Mouse (Mus musculus) neural tube, embryonic 14.5 days (tissue): ENCODE measurements around the gene Tmx1. TPM values are rescaled to one million over a fixed set of nuclear protein-coding genes. Genes with fewer than 3 reads are reported as not detected.

ENCODE experiments used
- ATAC-seq: fragments of 200-750 bp; cut with Nextera tagmentation; 2 replicates; pipeline ENCODE4 v1.8.0; 2017; ENCODE audit warnings: low read depth, mild to moderate bottlenecking, moderate TSS enrichment, moderate library complexity
- H3K27ac ChIP-seq: fragments of 300-500 bp; sonication (generic); 2 replicates; pipeline ENCODE4 v1.5.1; 2014; ENCODE audit warnings: low read depth, mild to moderate bottlenecking, control low read depth, low read length, moderate library complexity, mixed read lengths
- H3K27me3 ChIP-seq: fragments of 300-500 bp; sonication (generic); 2 replicates; pipeline ENCODE4 v1.6.1; 2014; ENCODE audit warnings: low read length; ENCODE audit not compliant: control insufficient read depth, insufficient read depth
- H3K36me3 ChIP-seq: fragments of 300-500 bp; sonication (generic); 2 replicates; pipeline ENCODE4 v1.6.1; 2014; ENCODE audit warnings: low read length, mixed read lengths; ENCODE audit not compliant: control insufficient read depth, insufficient read depth
- H3K4me1 ChIP-seq: fragments of 300-500 bp; sonication (generic); 2 replicates; pipeline ENCODE4 v1.6.1; 2014; ENCODE audit warnings: low read length; ENCODE audit not compliant: control insufficient read depth, insufficient read depth
- H3K4me2 ChIP-seq: fragments of 300-500 bp; sonication (generic); 2 replicates; pipeline ENCODE4 v1.6.1; 2014; ENCODE audit warnings: mild to moderate bottlenecking, low read depth, low read length, control low read depth
- H3K4me3 ChIP-seq: fragments of 300-500 bp; sonication (generic); 2 replicates; pipeline ENCODE4 v1.5.1; 2014; ENCODE audit warnings: low read depth, low read length, control low read depth, mixed read lengths
- H3K9ac ChIP-seq: fragments of 300-500 bp; sonication (generic); replicated peaks from 2 replicates; pipeline ENCODE4 v1.6.1; 2014; ENCODE audit warnings: low read depth, mild to moderate bottlenecking, control low read depth, low read length, mixed read lengths
- H3K9me3 ChIP-seq: fragments of 300-500 bp; sonication (generic); 2 replicates; pipeline ENCODE4 v1.6.1; 2016; ENCODE audit warnings: low read length; ENCODE audit not compliant: control insufficient read depth
- WGBS: fragments of 180-500 bp; shearing (Covaris S2); extraction: QIAGEN DNeasy Blood & Tissue Kit; methylation state at CpG from one replicate; pipeline ENCODE4 v1.1.7; 2014; 5-methylcytosine and 5-hydroxymethylcytosine counted together
- polyA plus RNA-seq: library from polyadenylated mRNA; unstranded; fragments of >200 nt; fragmentation: Nextera tagmentation; extraction: Ambion mirVana; gene quantifications from 2 replicates; pipeline ENCODE4 v1.2.1, GENCODE M21; 2014

Tmx1 gene
- polyA plus RNA-seq, result 94.7 and 131 TPM in 2 replicates

- H3K36me3 ChIP-seq, result peaks cover 10% of the 10 kb centered on the region; the same call in 1 of the 2 replicates
- peak within 1 kb of the TSS; percentile 83 for H3K27ac ChIP-seq
- peak within 1 kb of the TSS; percentile 84 for H3K4me3 ChIP-seq
- H3K9ac ChIP-seq, result peak within 1 kb of the TSS; percentile 75
- H3K27me3 ChIP-seq, result no peaks in the 10 kb centered on the region
- 1% methylated on average over 54 of the region's 58 CpGs for WGBS
- ATAC-seq, result peak; percentile 98
- peak within 1 kb of the TSS; percentile 52 for H3K4me2 ChIP-seq
- H3K4me1 ChIP-seq, result peaks cover 22% of the 10 kb centered on the region
- no peaks in the 10 kb centered on the region for H3K9me3 ChIP-seq
These were observed at the start of gene Tmx1 for GRCm38 (mm10) chr12:70452726-70453645. Gene Tmx1 (plus strand): TSS chr12:70453095.

GRCm38 (mm10) chr12:70404327-70404726 is 48.6 kb upstream of the Tmx1 start:
- H3K27me3 ChIP-seq, result no peaks in the 10 kb centered on the region
- H3K27ac ChIP-seq, result no peak overlapping the region
- H3K4me1 ChIP-seq, result no peaks in the 10 kb centered on the region
- no peaks in the 10 kb centered on the region for H3K36me3 ChIP-seq
- H3K9me3 ChIP-seq, result no peaks in the 10 kb centered on the region
- no peak overlapping the region for H3K9ac ChIP-seq
- ATAC-seq, result no peak
- H3K4me3 ChIP-seq, result no peak overlapping the region
- 69% methylated on average over 6 of the region's 6 CpGs for WGBS
- no peak overlapping the region for H3K4me2 ChIP-seq

- 90% methylated on average over 1 of the region's 1 CpGs for WGBS
- no peaks in the 10 kb centered on the region for H3K27me3 ChIP-seq
- no peak for ATAC-seq
- no peak overlapping the region for H3K27ac ChIP-seq
- no peaks in the 10 kb centered on the region for H3K4me1 ChIP-seq
- no peaks in the 10 kb centered on the region for H3K36me3 ChIP-seq
- no peaks in the 10 kb centered on the region for H3K9me3 ChIP-seq
- no peak overlapping the region for H3K4me3 ChIP-seq
- no peak overlapping the region for H3K4me2 ChIP-seq
- no peak overlapping the region for H3K9ac ChIP-seq
These were observed 44.5 kb upstream of the Tmx1 start for GRCm38 (mm10) chr12:70408396-70408795.

- Histone ChIP-seq H3K27ac (no peak overlapping the region), H3K36me3 (no peaks in the 10 kb centered on the region), H3K9me3 (no peaks in the 10 kb centered on the region), H3K4me3 (no peak overlapping the region), H3K9ac (no peak overlapping the region), H3K4me1 (no peaks in the 10 kb centered on the region), H3K4me2 (no peak overlapping the region), H3K27me3 (no peaks in the 10 kb centered on the region)
- no peak for ATAC-seq
- WGBS, result 80% methylated on average over 2 of the region's 2 CpGs
These were observed 43.3 kb upstream of the Tmx1 start for GRCm38 (mm10) chr12:70409600-70409999.

GRCm38 (mm10) chr12:70420216-70420615 is 32.7 kb upstream of the Tmx1 start:
- Histone ChIP-seq H3K27ac (no peak overlapping the region), H3K9me3 (no peaks in the 10 kb centered on the region)
- 89% methylated on average over 1 of the region's 1 CpGs for WGBS

GRCm38 (mm10) chr12:70421028-70421427 is 31.9 kb upstream of the Tmx1 start:
- no peaks in the 10 kb centered on the region for H3K9me3 ChIP-seq
- 86% methylated on average over 3 of the region's 3 CpGs for WGBS
- no peak overlapping the region for H3K9ac ChIP-seq
- H3K4me3 ChIP-seq, result no peak overlapping the region
- no peak for ATAC-seq
- no peaks in the 10 kb centered on the region for H3K36me3 ChIP-seq
- H3K4me1 ChIP-seq, result peaks cover 8% of the 10 kb centered on the region; the same call in 1 of the 2 replicates
- no peak overlapping the region for H3K27ac ChIP-seq
- no peak overlapping the region for H3K4me2 ChIP-seq
- no peaks in the 10 kb centered on the region for H3K27me3 ChIP-seq

More at GRCm38 (mm10) chr12:70420216-70420615, 32.7 kb upstream of the Tmx1 start:
- no peak overlapping the region for H3K4me2 ChIP-seq
- H3K4me3 ChIP-seq, result no peak overlapping the region
- no peak overlapping the region for H3K9ac ChIP-seq
- peaks cover 8% of the 10 kb centered on the region; the same call in 1 of the 2 replicates for H3K4me1 ChIP-seq
- ATAC-seq, result no peak
- H3K36me3 ChIP-seq, result no peaks in the 10 kb centered on the region
- no peaks in the 10 kb centered on the region for H3K27me3 ChIP-seq

- Histone ChIP-seq H3K27ac (peak overlapping the region; percentile 52; the same call in 1 of the 2 replicates), H3K36me3 (no peaks in the 10 kb centered on the region), H3K9me3 (no peaks in the 10 kb centered on the region), H3K4me3 (no peak overlapping the region), H3K9ac (no peak overlapping the region), H3K4me2 (no peak overlapping the region), H3K27me3 (no peaks in the 10 kb centered on the region), H3K4me1 (peaks cover 8% of the 10 kb centered on the region; the same call in 1 of the 2 replicates)
- 25% methylated on average over 9 of the region's 9 CpGs for WGBS
- ATAC-seq, result peak; percentile 76
These were observed 30.4 kb upstream of the Tmx1 start for GRCm38 (mm10) chr12:70422322-70423118.

GRCm38 (mm10) chr12:70427885-70428284 is 25.0 kb upstream of the Tmx1 start:
- no peaks in the 10 kb centered on the region; the same call in 1 of the 2 replicates for H3K4me1 ChIP-seq
- no peaks in the 10 kb centered on the region for H3K36me3 ChIP-seq
- no peak overlapping the region for H3K4me3 ChIP-seq
- no peaks in the 10 kb centered on the region for H3K27me3 ChIP-seq
- ATAC-seq, result no peak
- H3K27ac ChIP-seq, result no peak overlapping the region
- no peak overlapping the region for H3K4me2 ChIP-seq
- no peak overlapping the region for H3K9ac ChIP-seq
- WGBS, result 54% methylated on average over 3 of the region's 3 CpGs
- no peaks in the 10 kb centered on the region for H3K9me3 ChIP-seq
